In the genomic region with DNA sequence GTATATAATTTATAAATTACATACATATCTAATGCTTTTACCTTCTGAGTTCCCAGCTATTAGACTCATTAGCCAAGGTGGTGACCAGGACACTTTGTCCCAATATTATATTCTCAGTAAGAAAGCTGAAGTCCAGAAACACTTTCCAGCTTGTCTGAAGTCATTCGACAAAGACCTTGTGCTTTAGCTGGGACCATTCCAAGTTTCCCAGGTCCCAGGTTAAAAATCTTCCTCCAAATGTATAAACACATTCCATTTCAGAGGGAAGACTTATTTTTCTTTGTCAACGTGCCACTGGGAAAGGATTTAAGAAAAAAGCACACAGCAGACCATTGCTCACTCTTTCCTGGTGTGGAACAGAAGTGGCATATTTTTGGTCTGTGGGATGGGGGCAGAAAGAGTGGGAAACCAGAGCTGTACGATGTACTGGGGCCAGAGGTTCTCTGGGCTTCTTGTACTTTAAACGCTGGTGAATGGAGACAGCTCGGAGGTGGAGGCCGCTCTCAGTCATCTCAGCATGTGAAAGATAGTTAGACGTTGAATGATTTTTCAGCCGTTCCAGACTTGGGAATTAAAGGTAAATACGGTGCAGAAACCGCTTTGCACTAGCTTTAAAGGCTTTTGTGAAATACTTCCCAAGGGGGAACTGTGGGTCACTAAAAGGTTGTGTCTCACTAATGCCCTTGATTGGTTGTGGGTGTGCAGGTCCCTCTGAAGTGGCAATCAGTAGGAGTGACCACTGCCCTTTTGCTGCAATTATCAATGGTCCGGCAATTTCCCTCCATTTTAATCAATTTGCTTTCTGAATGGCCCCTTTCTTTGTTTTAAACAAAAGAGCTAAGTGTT, we compare ENCODE assay signal across 13 mouse cellular contexts.
DNase-seq lines count a peak whose midpoint lies in the region; ATAC-seq and TF ChIP-seq lines count a peak whose summit lies in the region.
"Had no signal": no experiment of that assay in that cellular context is flagged by ENCODE, and none has a peak within 500 bp of the region (broad histone marks: within the 10 kb centered on the region; RNA-seq: fewer than 3 reads in every experiment).

No protein-coding gene starts in this region.

- peak; percentile 45 for DNase-seq in hindbrain, embryonic 11.5 days (ENCODE audit: low spot score)
- DNase-seq in hindbrain, postnatal 0 days (ENCODE audit: low spot score), result no peak
- no peak for DNase-seq in midbrain, embryonic 10.5 days (ENCODE audit: low spot score)
- DNase-seq in midbrain, postnatal 0 days (ENCODE audit: low spot score), result no peak
- no peak for DNase-seq in lung, postnatal 36 days
- DNase-seq in right cerebral cortex, postnatal 14 days, result no peak
- DNase-seq: cerebellum, postnatal 25 days; liver, postnatal 0 days; thymus, postnatal 4 days had no signal

- no peaks in the 10 kb centered on the region for H3K36me3 ChIP-seq in hindbrain, embryonic 11.5 days (ENCODE audit: control insufficient read depth, insufficient read depth, low read length)
- no peaks in the 10 kb centered on the region for H3K36me3 ChIP-seq in hindbrain, postnatal 0 days (ENCODE audit: insufficient read depth, low read length)
- no peaks in the 10 kb centered on the region for H3K36me3 ChIP-seq in midbrain, embryonic 10.5 days
- no peaks in the 10 kb centered on the region for H3K36me3 ChIP-seq in midbrain, postnatal 0 days (ENCODE audit: insufficient read depth, low read length)
- H3K36me3 ChIP-seq in embryonic facial prominence, embryonic 12.5 days, result no peaks in the 10 kb centered on the region
- no peaks in the 10 kb centered on the region for H3K36me3 ChIP-seq in stomach, embryonic 16.5 days (ENCODE audit: control insufficient read depth, insufficient read depth, low read length)
- H3K36me3 ChIP-seq: hindbrain, embryonic 13.5 days had no signal

- H3K27ac ChIP-seq in hindbrain, embryonic 11.5 days (ENCODE audit: low read depth, low read length), result no peak overlapping the region
- no peak overlapping the region for H3K27ac ChIP-seq in hindbrain, postnatal 0 days
- H3K27ac ChIP-seq in midbrain, embryonic 10.5 days (replicated peaks), result peak overlapping the region; percentile 40; the same call in 1 of the 2 replicates
- H3K27ac ChIP-seq in midbrain, postnatal 0 days (ENCODE audit: low read depth, low read length), result no peak overlapping the region
- H3K27ac ChIP-seq in embryonic facial prominence, embryonic 12.5 days, result peak overlapping the region; percentile 18
- peak overlapping the region; percentile 58 for H3K27ac ChIP-seq in stomach, embryonic 16.5 days (ENCODE audit: low read length)
- H3K27ac ChIP-seq: hindbrain, embryonic 13.5 days had no signal

- H3K9me3 ChIP-seq in hindbrain, embryonic 11.5 days (ENCODE audit: control insufficient read depth, low read length), result no peaks in the 10 kb centered on the region
- H3K9me3 ChIP-seq in hindbrain, postnatal 0 days (ENCODE audit: low read length), result no peaks in the 10 kb centered on the region
- H3K9me3 ChIP-seq in midbrain, embryonic 10.5 days (replicated peaks), result no peaks in the 10 kb centered on the region
- no peaks in the 10 kb centered on the region for H3K9me3 ChIP-seq in midbrain, postnatal 0 days (ENCODE audit: low read length)
- H3K9me3 ChIP-seq in embryonic facial prominence, embryonic 12.5 days, result no peaks in the 10 kb centered on the region
- no peaks in the 10 kb centered on the region for H3K9me3 ChIP-seq in stomach, embryonic 16.5 days (replicated peaks; ENCODE audit: control insufficient read depth, low read length)
- H3K9me3 ChIP-seq: hindbrain, embryonic 13.5 days; megakaryocyte, embryonic 14.5 days had no signal

- H3K4me1 ChIP-seq in hindbrain, embryonic 11.5 days (replicated peaks; ENCODE audit: control insufficient read depth, insufficient read depth, low read length), result 0 out of 2 replicates have a peak, but pooled peaks cover 2% of the 10 kb centered on the region
- no peaks in the 10 kb centered on the region for H3K4me1 ChIP-seq in hindbrain, postnatal 0 days (ENCODE audit: insufficient read depth, low read length)
- peaks cover 18% of the 10 kb centered on the region for H3K4me1 ChIP-seq in midbrain, embryonic 10.5 days
- no peaks in the 10 kb centered on the region; the same call in 1 of the 2 replicates for H3K4me1 ChIP-seq in midbrain, postnatal 0 days (ENCODE audit: insufficient read depth, low read length)
- peaks cover 8% of the 10 kb centered on the region for H3K4me1 ChIP-seq in embryonic facial prominence, embryonic 12.5 days
- no peaks in the 10 kb centered on the region for H3K4me1 ChIP-seq in stomach, embryonic 16.5 days (ENCODE audit: control insufficient read depth, insufficient read depth, low read length)
- H3K4me1 ChIP-seq: megakaryocyte, embryonic 14.5 days had no signal

- no peaks in the 10 kb centered on the region for H3K27me3 ChIP-seq in hindbrain, embryonic 11.5 days (ENCODE audit: control insufficient read depth, insufficient read depth, low read length)
- H3K27me3 ChIP-seq in hindbrain, postnatal 0 days (ENCODE audit: insufficient read depth, low read length), result no peaks in the 10 kb centered on the region
- H3K27me3 ChIP-seq in midbrain, embryonic 10.5 days (ENCODE audit: low read depth, poor library complexity, severe bottlenecking), result peaks cover 20% of the 10 kb centered on the region
- H3K27me3 ChIP-seq in midbrain, postnatal 0 days (ENCODE audit: insufficient read depth, low read length), result no peaks in the 10 kb centered on the region
- no peaks in the 10 kb centered on the region for H3K27me3 ChIP-seq in embryonic facial prominence, embryonic 12.5 days
- no peaks in the 10 kb centered on the region for H3K27me3 ChIP-seq in stomach, embryonic 16.5 days (ENCODE audit: control insufficient read depth, insufficient read depth, low read length)
- H3K27me3 ChIP-seq: hindbrain, embryonic 13.5 days; megakaryocyte, embryonic 14.5 days had no signal

- 17% methylated on average over 11 of the region's 11 CpGs for WGBS in hindbrain, embryonic 11.5 days
- WGBS in hindbrain, postnatal 0 days, result 19% methylated on average over 11 of the region's 11 CpGs
- 31% methylated on average over 11 of the region's 11 CpGs for WGBS in midbrain, embryonic 10.5 days
- 26% methylated on average over 11 of the region's 11 CpGs for WGBS in midbrain, postnatal 0 days
- 11% methylated on average over 11 of the region's 11 CpGs for WGBS in embryonic facial prominence, embryonic 12.5 days
- 37% methylated on average over 11 of the region's 11 CpGs for WGBS in stomach, embryonic 16.5 days

- ATAC-seq in hindbrain, embryonic 11.5 days (ENCODE audit: low FRiP score), result peak; percentile 59; the same call in 1 of the 2 replicates
- ATAC-seq in hindbrain, postnatal 0 days, result no peak
- ATAC-seq in midbrain, postnatal 0 days (ENCODE audit: low FRiP score), result no peak
- ATAC-seq in embryonic facial prominence, embryonic 12.5 days (ENCODE audit: insufficient number of reproducible peaks, insufficient read depth, low FRiP score, low TSS enrichment), result no peak
- peak; percentile 10; the same call in 1 of the 2 replicates for ATAC-seq in stomach, embryonic 16.5 days (ENCODE audit: insufficient read depth, low FRiP score)
- ATAC-seq: liver, postnatal 0 days had no signal

- no peak for TF ChIP-seq CTCF in hindbrain, postnatal 0 days (IDR thresholded peaks at IDR 0.05; ENCODE audit: low read depth)
- TF ChIP-seq CTCF in midbrain, postnatal 0 days (IDR thresholded peaks at IDR 0.05), result no peak

- H3K9ac ChIP-seq in hindbrain, embryonic 11.5 days (ENCODE audit: low read depth, low read length), result no peak overlapping the region
- H3K9ac ChIP-seq in hindbrain, postnatal 0 days (replicated peaks; ENCODE audit: low read length), result no peak overlapping the region
- H3K9ac ChIP-seq in midbrain, postnatal 0 days (replicated peaks; ENCODE audit: low read length, poor library complexity, severe bottlenecking), result no peak overlapping the region
- no peak overlapping the region for H3K9ac ChIP-seq in embryonic facial prominence, embryonic 12.5 days
- H3K9ac ChIP-seq in stomach, embryonic 16.5 days (ENCODE audit: low read length), result no peak overlapping the region
- H3K9ac ChIP-seq: hindbrain, embryonic 13.5 days; liver, postnatal 0 days had no signal

- H3K4me2 ChIP-seq in hindbrain, embryonic 11.5 days (replicated peaks; ENCODE audit: low read depth, low read length), result no peak overlapping the region
- no peak overlapping the region for H3K4me2 ChIP-seq in hindbrain, postnatal 0 days (ENCODE audit: low read depth, low read length)
- H3K4me2 ChIP-seq in midbrain, postnatal 0 days (ENCODE audit: low read depth, low read length, poor library complexity, severe bottlenecking), result no peak overlapping the region
- H3K4me2 ChIP-seq in embryonic facial prominence, embryonic 12.5 days (replicated peaks), result no peak overlapping the region
- no peak overlapping the region for H3K4me2 ChIP-seq in stomach, embryonic 16.5 days (ENCODE audit: low read depth, low read length)
- H3K4me2 ChIP-seq: hindbrain, embryonic 13.5 days had no signal

- no peak overlapping the region for H3K4me3 ChIP-seq in hindbrain, embryonic 11.5 days (ENCODE audit: low read depth, low read length)
- no peak overlapping the region for H3K4me3 ChIP-seq in hindbrain, postnatal 0 days (ENCODE audit: low read length)
- H3K4me3 ChIP-seq in midbrain, embryonic 10.5 days, result no peak overlapping the region
- H3K4me3 ChIP-seq in midbrain, postnatal 0 days (ENCODE audit: low read depth, low read length), result no peak overlapping the region
- H3K4me3 ChIP-seq in embryonic facial prominence, embryonic 12.5 days, result no peak overlapping the region
- no peak overlapping the region for H3K4me3 ChIP-seq in stomach, embryonic 16.5 days (replicated peaks; ENCODE audit: low read length)
- H3K4me3 ChIP-seq: hindbrain, embryonic 13.5 days; megakaryocyte, embryonic 14.5 days had no signal

Comparison
In these comparisons a context has a peak if more than half of its experiments do, and no peak if none do; other contexts are left out.
1. ATAC-seq: peak in hindbrain, embryonic 11.5 days (single experiment) and stomach, embryonic 16.5 days (single experiment); none in hindbrain, postnatal 0 days (single experiment), midbrain, postnatal 0 days (single experiment) and embryonic facial prominence, embryonic 12.5 days (single experiment).
2. H3K27ac ChIP-seq: peak in midbrain, embryonic 10.5 days (single experiment), embryonic facial prominence, embryonic 12.5 days (single experiment) and stomach, embryonic 16.5 days (single experiment); none in hindbrain, embryonic 11.5 days (single experiment), hindbrain, postnatal 0 days (single experiment) and midbrain, postnatal 0 days (single experiment).